17 mouse cellular contexts compared by ENCODE assay signal in the genomic region with DNA sequence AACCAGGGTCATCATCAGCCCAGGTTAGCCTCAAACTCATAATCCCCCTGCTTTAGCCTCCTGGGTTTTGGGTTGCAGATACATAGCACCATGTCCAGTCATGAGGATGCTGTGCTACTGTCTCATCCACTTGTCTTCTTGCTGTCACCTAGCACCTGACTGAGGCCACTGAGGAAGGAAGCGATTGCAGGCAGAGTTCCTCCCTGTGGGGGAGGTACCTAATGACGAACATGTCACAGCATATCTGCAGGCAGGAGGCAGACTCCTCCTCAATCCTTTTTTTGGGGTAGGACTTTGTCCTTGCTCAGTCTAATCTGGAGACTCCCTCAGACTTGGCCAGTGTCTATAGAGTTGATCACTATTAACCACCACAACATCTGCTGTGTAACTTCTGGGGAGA. TPM values are rescaled to one million over a fixed set of nuclear protein-coding genes. Genes with fewer than 3 reads are reported as not detected.
DNase-seq lines count a peak whose midpoint lies in the region; ATAC-seq lines count a peak whose summit lies in the region.
"Had no signal": no experiment of that assay in that cellular context is flagged by ENCODE, and none has a peak within 500 bp of the region (broad histone marks: within the 10 kb centered on the region; RNA-seq: fewer than 3 reads in every experiment).

No protein-coding gene starts in this region.

- H3K9ac ChIP-seq in liver, embryonic 15.5 days: no peak overlapping the region
- no peak overlapping the region for H3K9ac ChIP-seq in liver, embryonic 11.5 days (ENCODE audit: low read depth, low read length)
- H3K9ac ChIP-seq: forebrain, embryonic 15.5 days; heart, embryonic 13.5 days; hindbrain, embryonic 15.5 days had no signal

- no peak overlapping the region for H3K4me2 ChIP-seq in liver, embryonic 15.5 days
- H3K4me2 ChIP-seq in liver, embryonic 11.5 days: no peak overlapping the region
- H3K4me2 ChIP-seq: forebrain, embryonic 15.5 days; heart, embryonic 13.5 days; hindbrain, embryonic 15.5 days had no signal

- ATAC-seq in erythroblast, adult 5-6 weeks (replicated peaks; ENCODE audit: low FRiP score, poor library complexity, severe bottlenecking): no peak
- ATAC-seq in liver, embryonic 15.5 days (ENCODE audit: insufficient read depth): no peak
- no peak for ATAC-seq in liver, embryonic 11.5 days (replicated peaks; ENCODE audit: low FRiP score)
- ATAC-seq in megakaryocyte, adult 5-6 weeks (ENCODE audit: poor library complexity, severe bottlenecking): peak; percentile 94
- ATAC-seq: forebrain, embryonic 15.5 days had no signal

- peaks cover 9% of the 10 kb centered on the region for H3K9me3 ChIP-seq in erythroblast, embryonic 14.5 days (ENCODE audit: control insufficient read depth, low read length)
- no peaks in the 10 kb centered on the region for H3K9me3 ChIP-seq in liver, embryonic 15.5 days (replicated peaks)
- H3K9me3 ChIP-seq in liver, embryonic 11.5 days (ENCODE audit: control insufficient read depth, low read length): no peaks in the 10 kb centered on the region
- H3K9me3 ChIP-seq: embryonic facial prominence, embryonic 10.5 days; forebrain, embryonic 15.5 days; heart, embryonic 13.5 days; hindbrain, embryonic 15.5 days had no signal

- peak overlapping the region; percentile 56 for H3K27ac ChIP-seq in liver, embryonic 15.5 days (replicated peaks)
- H3K27ac ChIP-seq in liver, embryonic 11.5 days (ENCODE audit: low read depth, low read length): no peak overlapping the region
- H3K27ac ChIP-seq: embryonic facial prominence, embryonic 10.5 days; forebrain, embryonic 15.5 days; heart, embryonic 13.5 days; hindbrain, embryonic 15.5 days had no signal

- 34% methylated on average over 2 of the region's 2 CpGs for whole genome bisulfite sequencing in liver, embryonic 15.5 days (ENCODE audit: insufficient replicate concordance)
- 52% methylated on average over 2 of the region's 2 CpGs for WGBS in liver, embryonic 11.5 days

- peaks cover 100% of the 10 kb centered on the region for H3K36me3 ChIP-seq in erythroblast, embryonic 14.5 days (ENCODE audit: control insufficient read depth)
- peaks cover 94% of the 10 kb centered on the region for H3K36me3 ChIP-seq in liver, embryonic 15.5 days (replicated peaks)
- peaks cover 52% of the 10 kb centered on the region for H3K36me3 ChIP-seq in liver, embryonic 11.5 days (ENCODE audit: control insufficient read depth, insufficient read depth, low read length)

- no peak for DNase-seq in liver, embryonic 11.5 days (ENCODE audit: low spot score)
- no peak for DNase-seq in urinary bladder, postnatal 4 days (ENCODE audit: low spot score in 2 of 2)
- no peak for DNase-seq in frontal cortex, postnatal 36 days (ENCODE audit: low spot score in 2 of 2)
- DNase-seq: adrenal gland, postnatal 14 days; cerebellum, adult 18-20 months; cerebellum, postnatal 10 days; gastrocnemius, postnatal 14 days; heart, adult 11 months; heart, postnatal 36 days had no signal

- no peaks in the 10 kb centered on the region for H3K27me3 ChIP-seq in erythroblast, embryonic 14.5 days (ENCODE audit: control insufficient read depth)
- H3K27me3 ChIP-seq in liver, embryonic 15.5 days: no peaks in the 10 kb centered on the region
- H3K27me3 ChIP-seq in liver, embryonic 11.5 days (replicated peaks; ENCODE audit: control insufficient read depth, insufficient read depth, low read length): no peaks in the 10 kb centered on the region
- H3K27me3 ChIP-seq: forebrain, embryonic 15.5 days; heart, embryonic 13.5 days; hindbrain, embryonic 15.5 days had no signal

- H3K4me1 ChIP-seq in erythroblast, embryonic 14.5 days (ENCODE audit: control insufficient read depth): peaks cover 92% of the 10 kb centered on the region
- peaks cover 97% of the 10 kb centered on the region for H3K4me1 ChIP-seq in liver, embryonic 15.5 days (replicated peaks)
- peaks cover 50% of the 10 kb centered on the region for H3K4me1 ChIP-seq in liver, embryonic 11.5 days (replicated peaks; ENCODE audit: control insufficient read depth, insufficient read depth, low read length)

- peak overlapping the region; percentile 19 for H3K4me3 ChIP-seq in erythroblast, embryonic 14.5 days (replicated peaks)
- H3K4me3 ChIP-seq in liver, embryonic 15.5 days (replicated peaks): no peak overlapping the region
- H3K4me3 ChIP-seq in liver, embryonic 11.5 days (ENCODE audit: low read depth, low read length): no peak overlapping the region
- H3K4me3 ChIP-seq: embryonic facial prominence, embryonic 10.5 days; forebrain, embryonic 15.5 days; heart, embryonic 13.5 days; hindbrain, embryonic 15.5 days had no signal

RNA-seq across cellular contexts. Expression of a gene that starts 6.0 kb away (rescaled TPM):
- polyA plus RNA-seq in erythroblast, embryonic 14.5 days (2012): 69.2 and 71.6 TPM in 2 replicates
- total RNA-seq in erythroblast, adult 5-6 weeks (2015; ENCODE audit: low replicate concordance): 47.7 and 60.0 TPM in 2 replicates
- total RNA-seq in erythroblast, adult 5-6 weeks (2017; ENCODE audit: low replicate concordance): 152 and 195 TPM in 2 replicates
- 16.4 and 21.8 TPM in 2 replicates for polyA plus RNA-seq in liver, embryonic 15.5 days (2015; fragmentation: Nextera tagmentation; extraction: Ambion mirVana)
- 25.1 and 33.5 TPM in 2 replicates for polyA plus RNA-seq in liver, embryonic 11.5 days (2014; fragmentation: Nextera tagmentation; extraction: Ambion mirVana)
- 58.0 and 60.7 TPM in 2 replicates for total RNA-seq in megakaryocyte, adult 5-6 weeks (2015)
- total RNA-seq in megakaryocyte, adult 5-6 weeks (2017): 142 and 146 TPM in 2 replicates

RNA-seq across cellular contexts. Expression of a gene that starts 16.3 kb away (rescaled TPM):
- polyA plus RNA-seq in erythroblast, embryonic 14.5 days (2012): 3.4 and 3.9 TPM in 2 replicates
- total RNA-seq in erythroblast, adult 5-6 weeks (2015; ENCODE audit: low replicate concordance): 9.2 and 12.5 TPM in 2 replicates
- total RNA-seq in erythroblast, adult 5-6 weeks (2017; ENCODE audit: low replicate concordance): 17.1 and 20.9 TPM in 2 replicates
- 10.4 and 12.3 TPM in 2 replicates for polyA plus RNA-seq in liver, embryonic 15.5 days (2015; fragmentation: Nextera tagmentation; extraction: Ambion mirVana)
- polyA plus RNA-seq in liver, embryonic 11.5 days (2014; fragmentation: Nextera tagmentation; extraction: Ambion mirVana): 17.7 and 19.2 TPM in 2 replicates
- 32.4 and 33.0 TPM in 2 replicates for total RNA-seq in megakaryocyte, adult 5-6 weeks (2015)
- 41.9 and 46.7 TPM in 2 replicates for total RNA-seq in megakaryocyte, adult 5-6 weeks (2017)

RNA-seq across cellular contexts. Expression of a gene that starts 16.8 kb away (rescaled TPM):
- 139 and 144 TPM in 2 replicates for polyA plus RNA-seq in erythroblast, embryonic 14.5 days (2012)
- total RNA-seq in erythroblast, adult 5-6 weeks (2015; ENCODE audit: low replicate concordance): 43.3 and 48.8 TPM in 2 replicates
- 12.1 and 17.3 TPM in 2 replicates for total RNA-seq in erythroblast, adult 5-6 weeks (2017; ENCODE audit: low replicate concordance)
- 291 and 300 TPM in 2 replicates for polyA plus RNA-seq in liver, embryonic 15.5 days (2015; fragmentation: Nextera tagmentation; extraction: Ambion mirVana)
- 482 and 514 TPM in 2 replicates for polyA plus RNA-seq in liver, embryonic 11.5 days (2014; fragmentation: Nextera tagmentation; extraction: Ambion mirVana)
- total RNA-seq in megakaryocyte, adult 5-6 weeks (2015): 161 and 162 TPM in 2 replicates
- 31.0 and 34.7 TPM in 2 replicates for total RNA-seq in megakaryocyte, adult 5-6 weeks (2017)

RNA-seq across cellular contexts. Expression of a gene that starts 19.0 kb away (rescaled TPM):
- polyA plus RNA-seq in erythroblast, embryonic 14.5 days (2012): 0.15 and 0.52 TPM in 2 replicates
- total RNA-seq in erythroblast, adult 5-6 weeks (2015; ENCODE audit: low replicate concordance): not detected in 2 replicates
- not detected in 2 replicates for total RNA-seq in erythroblast, adult 5-6 weeks (2017; ENCODE audit: low replicate concordance)
- 0.35 and 0.51 TPM in 2 replicates for polyA plus RNA-seq in liver, embryonic 15.5 days (2015; fragmentation: Nextera tagmentation; extraction: Ambion mirVana)
- 2.8 and 3.1 TPM in 2 replicates for polyA plus RNA-seq in liver, embryonic 11.5 days (2014; fragmentation: Nextera tagmentation; extraction: Ambion mirVana)
- total RNA-seq in megakaryocyte, adult 5-6 weeks (2015): 1.6 and 2.2 TPM in 2 replicates
- total RNA-seq in megakaryocyte, adult 5-6 weeks (2017): 1.4 TPM in 1 of 2 replicates, not detected in the other

RNA-seq across cellular contexts. Expression of a gene that starts 26.4 kb away (rescaled TPM):
- polyA plus RNA-seq in erythroblast, embryonic 14.5 days (2012): 7.0 and 9.3 TPM in 2 replicates
- 5.0 and 7.7 TPM in 2 replicates for total RNA-seq in erythroblast, adult 5-6 weeks (2015; ENCODE audit: low replicate concordance)
- 3.9 and 7.4 TPM in 2 replicates for total RNA-seq in erythroblast, adult 5-6 weeks (2017; ENCODE audit: low replicate concordance)
- polyA plus RNA-seq in liver, embryonic 15.5 days (2015; fragmentation: Nextera tagmentation; extraction: Ambion mirVana): 2.9 and 3.1 TPM in 2 replicates
- 19.2 and 20.1 TPM in 2 replicates for polyA plus RNA-seq in liver, embryonic 11.5 days (2014; fragmentation: Nextera tagmentation; extraction: Ambion mirVana)
- 29.5 and 29.6 TPM in 2 replicates for total RNA-seq in megakaryocyte, adult 5-6 weeks (2015)
- total RNA-seq in megakaryocyte, adult 5-6 weeks (2017): 22.4 and 36.1 TPM in 2 replicates
